Mouse (Mus musculus): Measurements from ENCODE around the gene Gm20604. TPM values are rescaled to one million over a fixed set of nuclear protein-coding genes. Genes with fewer than 3 reads are reported as not detected.

Gm20604 gene
- polyA plus RNA-seq (2012; rRNA removed): 25.1 and 28.7 TPM in 2 replicates

DNA sequence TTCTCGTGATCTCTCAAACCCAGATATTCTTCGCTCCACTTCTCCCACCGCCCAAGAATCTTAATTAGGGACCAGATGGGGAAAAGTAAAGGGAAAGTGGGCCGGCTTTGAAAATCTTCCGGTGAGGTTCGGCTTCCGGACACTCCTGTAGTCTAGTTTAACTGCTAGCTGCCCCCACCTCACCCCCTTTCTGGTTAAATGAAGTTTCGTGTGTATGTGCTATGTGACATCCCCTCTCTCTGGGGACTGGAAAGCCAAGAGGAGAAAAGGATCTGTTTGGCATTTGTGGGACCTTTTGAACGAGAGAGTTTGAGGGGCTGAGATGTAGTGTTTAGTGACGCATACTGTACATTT lies at the start of gene Gm20604:
Gene Gm20604, minus strand, starts transcription at position 270 of the 354 bp plus-strand sequence.

DNA sequence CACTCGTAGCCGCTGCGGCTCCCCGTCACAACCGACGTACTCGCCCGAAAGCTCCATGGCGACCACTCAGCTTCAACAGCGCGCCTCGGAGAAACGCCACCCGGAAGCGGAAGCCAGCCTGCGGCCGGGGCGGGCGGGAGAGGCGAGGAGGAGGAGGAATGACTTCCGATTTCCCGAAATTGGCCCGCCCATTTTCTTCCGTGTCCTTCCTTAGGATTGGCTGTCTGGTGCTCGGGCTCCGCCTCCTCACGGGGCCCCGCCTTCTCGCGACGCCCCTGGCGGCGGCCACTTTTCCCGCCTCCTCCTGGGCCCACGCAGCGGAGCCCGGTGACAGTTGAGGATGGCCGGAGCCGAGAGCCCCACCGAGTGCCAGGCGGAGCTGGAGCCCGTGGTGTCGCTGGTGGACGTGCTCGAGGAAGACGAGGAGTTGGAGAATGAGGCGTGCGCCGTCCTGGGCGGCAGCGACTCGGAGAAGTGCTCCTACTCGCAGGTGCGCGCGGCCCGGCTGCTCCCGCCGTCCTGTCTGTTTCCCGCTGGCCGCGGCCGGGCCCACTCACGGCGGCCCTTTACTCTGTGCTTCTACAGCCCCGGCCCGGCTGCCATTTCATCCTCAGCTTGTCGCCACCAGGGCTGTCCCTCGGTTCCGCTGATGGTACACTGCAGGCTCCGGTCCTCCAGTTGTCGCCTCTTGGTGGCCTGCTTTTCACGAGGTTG lies 626 bp downstream of the Gm20604 start, which contains the start of the genes Gm28051, Gon7 and Ubr7:
Gene Gm28051, minus strand, starts transcription at position 77 of the 714 bp plus-strand sequence.
Gene Gon7, minus strand, starts transcription at position 115 of the 714 bp plus-strand sequence.
Gene Ubr7, plus strand, starts transcription at position 279 of the 714 bp plus-strand sequence.

DNA sequence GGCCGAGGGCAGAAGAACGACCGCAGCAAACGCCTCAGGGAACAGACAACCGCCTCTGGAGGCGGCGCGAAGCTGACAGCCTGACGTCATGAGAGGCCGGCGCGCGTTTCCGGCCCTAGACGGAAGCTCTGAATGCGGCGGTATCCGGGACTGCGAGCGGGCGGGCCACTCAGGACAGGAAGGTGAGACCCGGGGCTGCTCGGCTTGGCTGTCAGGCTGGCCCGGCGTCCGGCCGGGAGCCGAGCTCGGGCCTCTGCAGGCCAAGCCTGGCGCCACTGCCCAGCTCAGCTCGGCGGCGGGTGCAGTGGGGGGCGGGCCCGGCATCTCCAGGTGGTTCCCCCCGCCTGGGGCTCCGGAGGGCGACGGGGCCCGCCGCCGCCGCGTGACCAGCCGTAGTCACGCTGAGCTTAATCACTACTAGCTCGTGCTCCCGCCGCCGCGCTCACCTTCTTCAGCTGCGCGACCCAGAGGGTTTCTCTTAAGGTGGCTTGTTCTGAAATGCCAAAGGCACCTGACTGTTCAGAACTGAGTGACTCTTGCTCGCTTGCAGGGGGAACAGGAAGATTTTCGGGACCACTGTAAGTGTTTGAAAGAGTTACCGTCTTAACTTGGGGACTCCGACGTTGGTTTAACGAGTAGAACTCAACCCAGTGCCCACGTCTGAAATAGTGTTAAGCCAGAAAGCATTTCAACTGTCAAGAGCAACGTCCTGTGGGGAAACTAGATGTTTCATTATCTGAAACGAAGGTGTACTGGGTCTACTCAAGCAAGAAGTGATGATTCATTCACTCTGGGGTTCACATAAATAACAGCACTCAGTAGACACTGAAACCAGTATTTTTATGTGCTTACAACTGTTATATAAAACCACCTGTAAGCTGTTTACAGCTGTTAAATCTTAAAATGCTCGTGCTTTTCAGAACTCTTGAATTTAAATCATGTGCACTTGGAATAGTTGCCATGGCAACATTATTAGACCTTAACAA lies 14.6 kb downstream of the Gm20604 start, which contains the start of the genes Moap1 and Tmem251:
Gene Moap1, minus strand, starts transcription at position 73 of the 986 bp plus-strand sequence.
Gene Tmem251, plus strand, starts transcription at position 174 of the 986 bp plus-strand sequence.

DNA sequence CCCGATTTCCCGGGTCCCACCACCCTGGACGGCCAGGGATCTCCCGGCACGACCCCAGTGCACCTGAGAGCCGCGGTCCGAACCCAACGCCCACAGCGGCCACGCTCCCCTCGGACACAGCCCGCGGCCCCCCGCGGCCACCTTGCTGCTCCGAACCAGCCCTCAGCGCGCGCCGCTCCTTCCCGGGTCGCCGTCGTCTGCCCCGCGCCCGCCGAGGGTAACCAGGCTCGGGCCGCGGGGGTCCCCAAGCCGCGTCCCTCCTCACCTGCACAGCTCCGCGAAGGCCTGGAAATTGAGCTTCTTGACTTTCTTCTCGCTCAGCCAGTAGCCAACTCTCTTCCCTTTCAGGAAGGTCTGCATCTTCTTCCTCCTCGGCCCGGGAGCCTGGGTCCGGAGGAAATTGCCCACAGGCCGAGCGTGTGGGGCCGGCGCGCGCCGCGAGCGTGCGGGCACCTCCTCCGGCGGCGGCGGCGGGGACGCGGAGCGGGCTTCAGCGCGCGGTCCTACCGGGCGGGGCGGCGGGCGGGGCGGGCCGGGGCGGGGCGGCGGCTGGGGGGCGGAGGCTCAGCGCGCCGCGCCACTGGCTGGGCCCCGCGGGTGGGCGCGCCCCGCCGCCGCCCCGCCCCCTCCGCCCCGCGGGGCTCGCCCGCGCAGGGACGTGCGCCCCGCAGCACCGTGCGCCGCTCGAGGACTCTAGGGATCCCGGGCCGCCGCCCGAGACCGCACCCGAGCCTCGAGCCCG lies 53.8 kb downstream of the Gm20604 start, which contains the start of gene Itpk1:
Gene Itpk1, minus strand, starts transcription at position 474 of the 742 bp plus-strand sequence.

Other genes with a start within 250 kb of the Gm20604 start
- gene Chga, start 203.7 kb downstream of the Gm20604 start, polyA plus RNA-seq (2012; rRNA removed): 15.3 and 22.4 TPM in 2 replicates
- 11.2 and 11.9 TPM in 2 replicates for gene Itpk1, start 53.7 kb downstream of the Gm20604 start, polyA plus RNA-seq (2012; rRNA removed)
- 3.0 and 7.8 TPM in 2 replicates for gene Moap1, start 15.0 kb downstream of the Gm20604 start, polyA plus RNA-seq (2012; rRNA removed)
- gene Tmem251, start 14.9 kb downstream of the Gm20604 start, polyA plus RNA-seq (2012; rRNA removed): 4.1 and 4.4 TPM in 2 replicates
- not detected in 2 replicates for gene Gm28051, start 907 bp downstream of the Gm20604 start, polyA plus RNA-seq (2012; rRNA removed)
- 27.7 and 43.6 TPM in 2 replicates for gene Gon7, start 869 bp downstream of the Gm20604 start, polyA plus RNA-seq (2012; rRNA removed)
- gene Ubr7, start 705 bp downstream of the Gm20604 start, polyA plus RNA-seq (2012; rRNA removed): 54.4 and 60.6 TPM in 2 replicates
- gene Btbd7, start 119.8 kb upstream of the Gm20604 start, polyA plus RNA-seq (2012; rRNA removed): 23.2 and 31.4 TPM in 2 replicates
- gene Cox8c, start 140.6 kb upstream of the Gm20604 start, polyA plus RNA-seq (2012; rRNA removed): not detected in 2 replicates
- 6.6 and 7.8 TPM in 2 replicates for gene Unc79, start 190.2 kb upstream of the Gm20604 start, polyA plus RNA-seq (2012; rRNA removed)